Mouse (Mus musculus) adrenal gland, postnatal 14 days (tissue): ENCODE data around the gene Krt78. TPM values are rescaled to one million over a fixed set of nuclear protein-coding genes. Genes with fewer than 3 reads are reported as not detected.
"Not testable (repeated sequence)": the region's sequence is repeated elsewhere in the genome, so short reads cannot be mapped to it uniquely, and the experiment has no call there.

Source experiments
- DNase-seq: peaks from one replicate; pipeline ENCODE4 v3.0.0; 2021; ENCODE audit warnings: mixed read lengths
- long read RNA-seq, 2 experiments: library from polyadenylated mRNA; stranded (forward); transcript quantifications; one replicate each; pipeline ENCODE4 v2.0.0; 2021
- total RNA-seq: library from RNA; stranded (reverse); gene quantifications from 2 replicates; pipeline ENCODE4 v1.2.3, GENCODE M21; 2021

Gene Krt78
- not detected in 2 replicates for total RNA-seq
- long read RNA-seq, experiment 1, result 0 reads
- long read RNA-seq, experiment 2, result 0 reads

DNA sequence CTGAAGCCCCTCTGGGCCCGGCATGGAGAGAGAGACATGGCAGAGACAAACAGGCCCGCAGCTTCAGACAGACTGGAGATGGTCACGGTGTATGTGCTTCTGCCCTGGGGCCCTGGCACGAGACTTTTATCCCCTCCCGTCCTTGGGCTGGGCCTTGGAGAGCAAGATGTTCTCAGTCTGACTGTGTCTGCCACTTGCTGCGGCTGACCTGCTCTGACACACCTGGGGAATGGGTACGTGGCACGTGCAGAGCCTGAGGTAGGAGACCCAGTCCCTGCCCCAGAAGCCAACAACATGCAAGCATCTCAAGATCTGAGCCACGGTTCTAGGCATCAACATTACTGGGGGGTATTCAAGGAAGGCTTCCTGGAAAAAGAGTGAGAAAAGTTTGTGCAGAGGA is at the start of gene Krt78:
TSS of gene Krt78 (minus strand) at position 101 of the 400 bp plus-strand sequence.
- DNase-seq, result no peak

DNA sequence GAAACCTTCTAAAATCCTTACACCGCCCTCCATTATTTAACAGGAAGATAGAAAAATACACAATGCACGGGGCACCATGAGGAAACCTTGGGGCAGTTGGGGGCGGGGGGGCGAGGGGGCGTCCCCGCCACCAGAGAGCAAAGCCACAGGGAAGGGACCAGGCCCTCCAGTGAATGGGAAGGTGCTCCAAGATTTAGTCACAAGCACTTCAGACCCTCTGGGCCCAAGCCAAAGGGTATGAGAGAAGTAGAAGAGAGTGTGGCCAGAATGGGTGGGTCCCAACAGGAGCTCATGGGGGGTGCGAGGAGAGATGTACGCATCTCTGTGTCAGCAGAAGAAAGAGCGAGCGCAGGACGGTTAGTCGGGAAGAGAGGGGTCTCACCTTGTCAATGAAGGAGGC is 49.4 kb upstream of the Krt78 start:
- no peak for DNase-seq

DNA sequence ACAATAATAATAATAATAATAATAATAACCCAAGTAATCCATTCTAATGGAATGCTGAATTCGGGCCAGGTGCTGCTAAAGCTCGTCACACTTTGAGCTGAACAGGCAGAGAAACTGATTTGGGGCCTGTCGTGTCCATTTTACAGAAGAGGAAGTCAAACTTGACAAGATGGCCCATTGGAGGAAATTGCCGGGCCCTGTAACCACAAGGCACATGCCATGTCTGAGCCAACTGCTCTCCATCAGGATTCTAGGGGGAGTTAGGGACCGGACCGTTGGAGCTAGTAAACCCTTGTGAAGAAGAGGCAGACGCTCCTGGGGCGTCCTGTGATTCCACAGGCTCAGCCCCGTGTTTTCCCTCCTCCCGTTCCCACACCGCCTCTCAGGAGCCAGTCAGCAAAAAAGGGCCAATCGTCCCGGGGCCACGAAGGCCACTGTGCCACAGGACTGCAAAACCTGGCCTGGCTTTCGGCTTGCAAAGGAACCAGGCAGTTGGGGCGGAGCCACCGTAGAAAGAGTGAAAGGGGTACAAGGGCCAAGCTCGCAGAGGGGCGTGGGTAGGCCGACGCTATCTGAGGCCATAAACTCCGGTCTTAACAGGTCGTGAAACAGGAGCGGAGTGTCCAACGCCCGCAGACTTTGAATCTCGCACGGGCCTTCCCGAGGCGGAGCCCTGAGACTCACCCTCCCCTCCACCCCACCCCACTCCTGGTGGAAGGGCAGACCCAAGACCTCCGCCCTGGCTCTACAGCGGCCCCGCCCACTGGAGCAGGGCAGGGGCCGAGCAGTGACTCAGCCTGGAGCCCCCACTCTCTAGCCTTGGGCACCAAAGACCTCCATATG is 48.8 kb upstream of the Krt78 start:
- peak; percentile 89 for DNase-seq

- DNase-seq, result no peak
These were observed 45.7 kb upstream of the Krt78 start for GRCm38 (mm10) chr15:101999676-102000335.

DNA sequence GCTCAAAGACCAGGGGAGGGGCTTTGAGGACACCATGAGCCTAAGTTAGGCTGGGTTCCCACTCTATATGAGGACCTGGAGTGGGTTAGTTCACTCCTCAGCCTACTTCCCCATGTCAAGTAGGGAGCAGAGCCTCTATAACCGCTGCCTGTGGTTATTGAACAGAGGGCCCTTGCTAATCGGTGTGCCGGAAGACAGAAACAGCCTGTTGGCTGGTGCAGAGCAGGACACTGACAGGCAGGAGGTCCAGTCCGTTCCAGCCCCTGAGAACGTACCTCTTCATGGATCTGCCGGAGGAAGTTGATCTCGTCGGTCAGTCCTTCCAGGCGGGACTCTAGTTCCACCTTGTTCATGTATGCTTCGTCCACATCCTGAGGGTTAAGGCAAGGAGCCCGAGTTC is 45.1 kb upstream of the Krt78 start:
- no peak for DNase-seq

GRCm38 (mm10) chr15:101996450-101997078 is 42.5 kb upstream of the Krt78 start:
- not testable (repeated sequence) for DNase-seq

GRCm38 (mm10) chr15:101995484-101996236 is 41.6 kb upstream of the Krt78 start:
- no peak for DNase-seq

DNA sequence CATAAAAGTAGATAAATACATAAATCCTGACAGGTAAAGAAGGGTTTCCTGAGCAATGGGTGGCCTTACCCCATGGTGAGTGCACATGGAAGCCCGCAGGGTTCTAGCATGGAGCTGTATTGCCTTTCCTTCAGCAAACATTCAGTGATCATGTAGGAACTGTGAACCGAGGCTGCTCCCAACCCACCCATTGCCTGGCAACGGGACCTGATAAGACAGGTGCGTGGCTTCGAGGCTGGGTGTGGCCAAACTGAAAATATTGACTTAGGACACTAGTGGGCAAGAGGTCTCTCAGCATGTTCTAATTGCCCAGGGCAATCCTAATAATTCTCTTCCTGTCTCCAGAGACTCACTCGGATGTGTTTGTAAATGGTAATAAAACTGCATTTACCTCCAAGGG is 40.3 kb upstream of the Krt78 start:
- DNase-seq, result no peak

DNA sequence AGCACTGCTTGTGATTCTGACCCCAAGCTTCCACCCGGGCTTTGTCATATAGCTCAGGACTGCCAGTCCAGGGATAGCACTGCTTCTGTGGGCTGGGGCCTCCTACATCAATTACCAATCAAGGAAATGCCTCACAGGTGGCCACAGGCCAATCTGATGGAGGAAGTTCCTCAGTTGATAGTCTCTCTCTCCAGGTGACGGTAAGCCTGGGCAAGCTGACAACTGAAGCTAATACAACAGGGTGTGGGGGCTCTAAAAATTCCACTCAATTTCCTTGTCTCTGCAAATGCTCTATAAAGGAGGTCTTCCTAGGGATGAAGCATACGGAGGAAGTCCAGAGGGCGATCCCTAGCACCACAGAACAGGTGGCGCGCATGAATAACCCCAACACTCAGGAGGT is 36.9 kb upstream of the Krt78 start:
- no peak for DNase-seq

DNA sequence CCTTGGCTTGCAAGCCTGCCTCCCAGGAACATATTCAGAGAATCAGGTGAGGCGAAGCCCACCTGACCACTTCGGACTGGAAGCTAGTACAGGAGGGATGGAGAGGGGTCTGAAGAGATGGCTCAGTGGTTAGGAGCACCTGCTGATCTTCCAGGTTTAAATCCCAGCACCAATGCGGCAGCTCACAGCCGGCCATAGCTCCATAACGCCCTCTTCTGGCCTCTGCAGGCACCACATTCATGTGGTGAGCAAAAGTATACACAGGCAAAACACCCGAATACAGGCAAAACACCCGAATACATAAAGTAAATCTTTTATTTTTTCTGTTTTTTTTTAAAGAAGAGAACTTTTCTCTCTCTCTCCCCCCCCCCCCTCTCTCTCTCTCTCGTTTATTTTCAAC is 34.6 kb upstream of the Krt78 start:
- DNase-seq, result no peak

- DNase-seq, result peak; percentile 90
These were observed 34.0 kb upstream of the Krt78 start for GRCm38 (mm10) chr15:101988119-101988518.

- no peak for DNase-seq
These were observed 30.7 kb upstream of the Krt78 start for GRCm38 (mm10) chr15:101984746-101985145.

- DNase-seq, result peak; percentile 94
These were observed 30.0 kb upstream of the Krt78 start for GRCm38 (mm10) chr15:101983949-101984601.

GRCm38 (mm10) chr15:101983315-101983948 is 29.3 kb upstream of the Krt78 start:
- DNase-seq, result no peak

- DNase-seq, result peak; percentile 21
These were observed 26.8 kb upstream of the Krt78 start for GRCm38 (mm10) chr15:101980849-101981248.

DNA sequence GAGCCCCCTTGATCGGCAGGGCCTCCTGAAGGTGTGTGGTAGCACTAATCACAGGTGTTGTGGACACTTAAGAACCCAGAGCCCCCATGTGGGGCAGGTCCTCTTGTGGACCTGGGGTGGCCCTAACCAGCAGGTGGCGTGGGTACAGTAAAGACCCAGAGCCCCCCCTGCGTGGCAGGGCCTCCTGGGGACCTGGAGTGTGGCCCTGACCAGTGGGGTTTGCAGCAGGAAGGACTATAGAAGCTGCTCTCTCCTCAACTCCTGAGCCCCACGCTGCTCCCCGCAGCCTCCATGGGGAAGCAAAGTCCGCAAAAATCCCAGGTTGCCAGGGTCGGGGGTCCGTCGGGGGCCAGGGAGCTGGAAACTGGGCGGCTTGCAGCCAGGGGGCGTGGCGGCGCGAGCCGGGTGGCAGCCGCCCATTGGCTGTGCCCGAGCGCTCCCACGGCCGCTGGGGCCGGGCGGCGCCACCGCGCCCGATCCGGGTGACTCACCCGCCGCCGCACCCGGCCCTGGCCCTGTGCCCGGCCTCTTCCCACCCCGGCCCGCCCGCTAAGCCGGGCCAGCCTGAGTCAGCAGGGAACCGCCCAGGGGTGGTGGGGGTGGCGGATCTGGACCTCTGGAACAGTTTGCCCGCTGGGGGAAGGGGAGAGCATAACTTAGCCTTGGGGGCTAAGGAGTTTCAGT is 23.1 kb upstream of the Krt78 start:
- DNase-seq, result peak; percentile 98

DNA sequence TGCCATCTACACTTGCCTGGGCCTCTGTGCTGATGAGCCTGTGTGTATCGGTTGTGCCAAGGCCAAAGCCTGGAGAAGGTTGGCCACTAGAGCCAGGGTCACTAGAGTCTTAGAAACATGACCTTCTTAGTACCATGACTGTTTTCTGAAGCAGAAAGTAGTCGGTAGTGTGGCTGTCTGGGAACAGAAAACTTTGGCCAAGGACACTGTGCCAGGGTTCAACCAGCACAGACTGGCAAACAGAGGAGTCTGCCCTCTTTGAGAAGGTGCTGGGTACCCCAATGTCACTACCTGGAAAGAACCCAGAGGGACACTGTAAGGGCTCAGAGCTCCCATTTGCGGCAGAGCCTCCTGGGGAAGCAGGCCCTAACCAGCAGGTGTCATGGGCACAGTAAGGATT is 22.6 kb upstream of the Krt78 start:
- peak; percentile 56 for DNase-seq

DNA sequence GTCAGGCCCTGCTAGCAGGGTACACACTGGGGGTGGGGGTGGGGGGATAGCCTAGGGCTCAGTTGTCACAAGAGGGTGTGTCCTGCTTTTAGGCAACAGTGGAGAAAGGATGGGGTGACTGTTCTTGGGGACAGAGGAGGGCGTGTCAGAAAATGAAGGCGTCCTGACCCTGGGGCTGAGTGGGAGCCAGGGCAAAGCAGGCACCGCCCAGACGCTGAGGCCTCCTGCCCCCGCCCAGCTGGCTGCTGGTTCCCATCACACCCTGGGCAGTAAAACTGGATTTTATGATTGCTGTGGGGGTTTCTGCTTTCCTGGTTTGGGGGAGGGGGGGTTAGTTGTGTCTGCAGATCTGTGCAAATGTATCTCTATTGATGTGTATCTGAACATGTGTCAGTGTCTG is 21.9 kb upstream of the Krt78 start:
- DNase-seq, result peak; percentile 75

GRCm38 (mm10) chr15:101974083-101974845 is 20.2 kb upstream of the Krt78 start:
- no peak for DNase-seq
